Mouse (Mus musculus): ENCODE measurements at regions not wholly inside any gene's neighbourhood (a gene's known extent, or its start where the extent isn't known, plus 50 kb on each side); places are given as distances from the start of the nearest gene placed in this dataset.
A peak's percentile ranks its signal among the peaks of the same experiment; 100 is the strongest.
"Not testable (repeated sequence)": the region's sequence is repeated elsewhere in the genome, so short reads cannot be mapped to it uniquely, and the experiment has no call there.

GRCm38 (mm10) chr4:81582546-81582945 is 139.9 kb upstream of the Mpdz start:
- no peak for DNase-seq

- peak; percentile 76 to 79 for DNase-seq
Observed at GRCm38 (mm10) chr4:81580553-81580952, 137.9 kb upstream of the Mpdz start.

- DNase-seq = peak in 1 of 2 experiments; percentile 39
Observed at GRCm38 (mm10) chr4:81579389-81580110, 136.9 kb upstream of the Mpdz start.

GRCm38 (mm10) chr4:81578981-81579380 is 136.4 kb upstream of the Mpdz start:
- peak; percentile 33 to 37 for DNase-seq

GRCm38 (mm10) chr4:81573771-81574170 is 131.2 kb upstream of the Mpdz start:
- DNase-seq = peak; percentile 70 to 73

GRCm38 (mm10) chr4:81570736-81571135 is 128.1 kb upstream of the Mpdz start:
- DNase-seq = no peak

GRCm38 (mm10) chr4:81569531-81569930 is 126.9 kb upstream of the Mpdz start:
- DNase-seq = no peak

GRCm38 (mm10) chr4:81568404-81568803 is 125.8 kb upstream of the Mpdz start:
- no peak for DNase-seq

GRCm38 (mm10) chr4:81567928-81568327 is 125.3 kb upstream of the Mpdz start:
- no peak for DNase-seq

- no peak for DNase-seq
Observed at GRCm38 (mm10) chr4:81566526-81566925, 123.9 kb upstream of the Mpdz start.

- DNase-seq = peak; percentile 14 to 32
Observed at GRCm38 (mm10) chr4:81565422-81566395, 123.1 kb upstream of the Mpdz start.

GRCm38 (mm10) chr4:81564446-81564845 is 121.8 kb upstream of the Mpdz start:
- peak in 1 of 2 experiments; percentile 35 for DNase-seq

- no peak for DNase-seq
Observed at GRCm38 (mm10) chr4:81563574-81563973, 121.0 kb upstream of the Mpdz start.

- peak; percentile 41 to 49 for DNase-seq
Observed at GRCm38 (mm10) chr4:81561453-81561852, 118.8 kb upstream of the Mpdz start.

- DNase-seq = no peak
Observed at GRCm38 (mm10) chr4:81550816-81551215, 108.2 kb upstream of the Mpdz start.

- DNase-seq = no peak
Observed at GRCm38 (mm10) chr4:81550256-81550655, 107.6 kb upstream of the Mpdz start.

- no peak for DNase-seq
Observed at GRCm38 (mm10) chr4:81540496-81540895, 97.9 kb upstream of the Mpdz start.

- DNase-seq = no peak
Observed at GRCm38 (mm10) chr4:81539551-81539950, 96.9 kb upstream of the Mpdz start.

- no peak for DNase-seq
Observed at GRCm38 (mm10) chr4:81536795-81537194, 94.2 kb upstream of the Mpdz start.

- peak; percentile 63 to 64 for DNase-seq
Observed at GRCm38 (mm10) chr4:81530546-81530945, 87.9 kb upstream of the Mpdz start.

GRCm38 (mm10) chr4:81519151-81519550 is 76.5 kb upstream of the Mpdz start:
- DNase-seq = not testable (repeated sequence)

GRCm38 (mm10) chr4:81514547-81514946 is 71.9 kb upstream of the Mpdz start:
- no peak for DNase-seq

- no peak for DNase-seq
Observed at GRCm38 (mm10) chr4:81512396-81512795, 69.8 kb upstream of the Mpdz start.
